Mouse (Mus musculus) left cerebral cortex, adult 2 months (tissue): ENCODE data around the gene Aldob. TPM values are rescaled to one million over a fixed set of nuclear protein-coding genes. Genes with fewer than 3 reads are reported as not detected.
A peak's percentile ranks its signal among the peaks of the same experiment; 100 is the strongest.

Experiments used
- DNase-seq, 2 experiments: peaks; one replicate each; pipeline ENCODE4 v3.0.0; 2021 to 2022; ENCODE audit warnings: low spot score in 2 of 2, mixed read lengths in 1 of 2; ENCODE audit errors: extremely low spot score in 1 of 2
- H3K27ac ChIP-seq: fragments of 200-600 bp; 2 replicates; pipeline ENCODE4 v1.8.1; 2022
- H3K4me3 ChIP-seq: fragments of 200-600 bp; 2 replicates; pipeline ENCODE4 v1.8.1; 2022
- CTCF ChIP-seq: fragments of 200-600 bp; IDR thresholded peaks from 2 replicates; pipeline ENCODE4 v1.8.1; 2022; ENCODE audit warnings: antibody characterized with exemption, mild to moderate bottlenecking, moderate library complexity
- intact Hi-C: fragments of 180-260 bp; cut with DNase I; formaldehyde crosslinking; loops from one replicate; pipeline ENCODE4 v1.15.1; 2025
- total RNA-seq, 2 experiments: library from RNA; stranded (reverse); gene quantifications; 2 replicates each; pipeline ENCODE4 v1.2.3; 2021

Aldob gene
- total RNA-seq, 2 experiments from 2014 or later, result 1.9 to 2.2 TPM

GRCm38 (mm10) chr4:49559915-49560772, 10.8 kb upstream of the Aldob start:
- Histone ChIP-seq H3K27ac (no peak overlapping the region), H3K4me3 (no peak overlapping the region)
- no peak for TF ChIP-seq CTCF
- intact Hi-C loops, result no loop called here
- DNase-seq, result peak in 1 of 2 experiments; percentile 24

GRCm38 (mm10) chr4:49558181-49558580, 8.8 kb upstream of the Aldob start:
- Histone ChIP-seq H3K27ac (no peak overlapping the region), H3K4me3 (no peak overlapping the region)
- intact Hi-C loops, result no loop called here
- no peak for DNase-seq
- no peak for TF ChIP-seq CTCF

GRCm38 (mm10) chr4:49557375-49557774, 8.0 kb upstream of the Aldob start:
- DNase-seq, result no peak
- Histone ChIP-seq H3K4me3 (no peak overlapping the region), H3K27ac (no peak overlapping the region)
- no peak for TF ChIP-seq CTCF
- intact Hi-C loops, result no loop called here

- no peak for TF ChIP-seq CTCF
- intact Hi-C loops, result no loop called here
These were observed 4.0 kb upstream of the Aldob start for GRCm38 (mm10) chr4:49553380-49553779.

GRCm38 (mm10) chr4:49547544-49548219, 1.7 kb downstream of the Aldob start:
- no peak for TF ChIP-seq CTCF
- DNase-seq, result no peak
- intact Hi-C loops, result no loop called here
- Histone ChIP-seq H3K27ac (no peak overlapping the region), H3K4me3 (no peak overlapping the region)

More at GRCm38 (mm10) chr4:49553380-49553779, 4.0 kb upstream of the Aldob start:
- no peak overlapping the region for H3K4me3 ChIP-seq
- DNase-seq, result no peak
- H3K27ac ChIP-seq, result no peak overlapping the region

- Histone ChIP-seq H3K4me3 (no peak overlapping the region), H3K27ac (no peak overlapping the region)
- intact Hi-C loops, result no loop called here
- DNase-seq, result no peak
- TF ChIP-seq CTCF, result no peak
These were observed 2.3 kb downstream of the Aldob start for GRCm38 (mm10) chr4:49546873-49547543.

GRCm38 (mm10) chr4:49546026-49546425, 3.3 kb downstream of the Aldob start:
- no peak for DNase-seq
- intact Hi-C loops, result no loop called here
- H3K4me3 ChIP-seq, result no peak overlapping the region
- TF ChIP-seq CTCF, result no peak
- no peak overlapping the region for H3K27ac ChIP-seq

- intact Hi-C loops, result no loop called here
- H3K4me3 ChIP-seq, result no peak overlapping the region
- TF ChIP-seq CTCF, result no peak
- H3K27ac ChIP-seq, result no peak overlapping the region
- no peak for DNase-seq
These were observed 8.4 kb downstream of the Aldob start for GRCm38 (mm10) chr4:49540966-49541365.

GRCm38 (mm10) chr4:49539665-49540064, 9.7 kb downstream of the Aldob start:
- TF ChIP-seq CTCF, result no peak
- Histone ChIP-seq H3K4me3 (no peak overlapping the region), H3K27ac (no peak overlapping the region)
- DNase-seq, result no peak
- intact Hi-C loops, result no loop called here

- Histone ChIP-seq H3K27ac (no peak overlapping the region), H3K4me3 (no peak overlapping the region)
- intact Hi-C loops, result no loop called here
- no peak for TF ChIP-seq CTCF
- no peak for DNase-seq
These were observed 12.7 kb downstream of the Aldob start for GRCm38 (mm10) chr4:49536671-49537070.

- intact Hi-C loops, result no loop called here
- Histone ChIP-seq H3K27ac (no peak overlapping the region), H3K4me3 (no peak overlapping the region)
- no peak for TF ChIP-seq CTCF
- DNase-seq, result no peak
These were observed 13.6 kb downstream of the Aldob start for GRCm38 (mm10) chr4:49535675-49536294.

- no peak for TF ChIP-seq CTCF
- Histone ChIP-seq H3K4me3 (no peak overlapping the region), H3K27ac (no peak overlapping the region)
- DNase-seq, result no peak
- intact Hi-C loops, result no loop called here
These were observed 14.3 kb downstream of the Aldob start for GRCm38 (mm10) chr4:49535036-49535435.
